Mouse (Mus musculus) inflammation-experienced regulatory T-cells (primary cell): ENCODE measurements around the gene Gm20441. TPM values are rescaled to one million over a fixed set of nuclear protein-coding genes. Genes with fewer than 3 reads are reported as not detected.

Experiments
- polyA plus RNA-seq, 2 experiments: library from polyadenylated mRNA; unstranded; fragments of 100-300 nt; shearing (Covaris generic); gene quantifications; one replicate each; pipeline ENCODE4 v1.2.1; 2017

Gene Gm20441
- polyA plus RNA-seq: not detected

DNA sequence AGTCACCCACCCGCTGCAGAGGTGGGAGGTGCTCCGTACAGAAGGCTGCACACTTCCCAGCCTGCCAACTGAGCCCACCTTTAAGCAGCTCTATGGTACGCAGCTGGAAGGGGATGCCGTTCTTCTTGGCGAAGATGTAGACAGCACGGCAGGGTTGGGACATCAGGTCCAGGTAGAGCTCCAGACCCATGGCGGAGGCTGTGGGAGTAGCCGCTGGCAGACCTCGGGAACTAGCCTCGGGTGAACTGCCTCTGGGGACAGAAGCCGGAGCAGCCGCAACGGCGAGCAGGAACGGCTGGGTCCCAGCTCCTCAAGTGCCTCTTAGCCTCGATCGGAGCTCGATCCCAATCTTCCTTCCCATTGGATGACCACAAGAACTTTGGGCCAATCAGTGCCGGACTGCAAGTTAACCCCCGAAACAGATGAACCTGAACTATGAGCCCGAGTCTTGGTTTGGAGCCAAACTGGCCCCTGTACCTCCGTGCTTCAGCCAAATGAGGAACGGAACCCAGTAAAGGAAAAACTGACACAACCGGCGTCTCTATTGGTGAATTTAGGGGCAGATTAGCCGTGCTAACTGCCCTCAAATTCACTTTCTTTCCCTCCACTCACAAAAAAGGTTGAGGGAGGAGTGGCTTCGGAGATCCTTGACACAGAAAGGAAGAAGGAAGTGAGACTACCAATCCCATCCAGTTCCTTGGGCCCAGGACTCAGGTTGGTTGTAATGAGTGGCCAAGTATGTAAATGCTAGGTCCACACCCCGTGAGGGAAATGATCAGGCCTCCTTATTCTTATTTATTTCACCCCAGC lies at the start of gene Gm20441, which contains the start of gene Gstt3:
Gene Gm20441, minus strand, starts transcription at position 186 of the 810 bp plus-strand sequence.
Gene Gstt3, minus strand, starts transcription at position 646 of the 810 bp plus-strand sequence.

DNA sequence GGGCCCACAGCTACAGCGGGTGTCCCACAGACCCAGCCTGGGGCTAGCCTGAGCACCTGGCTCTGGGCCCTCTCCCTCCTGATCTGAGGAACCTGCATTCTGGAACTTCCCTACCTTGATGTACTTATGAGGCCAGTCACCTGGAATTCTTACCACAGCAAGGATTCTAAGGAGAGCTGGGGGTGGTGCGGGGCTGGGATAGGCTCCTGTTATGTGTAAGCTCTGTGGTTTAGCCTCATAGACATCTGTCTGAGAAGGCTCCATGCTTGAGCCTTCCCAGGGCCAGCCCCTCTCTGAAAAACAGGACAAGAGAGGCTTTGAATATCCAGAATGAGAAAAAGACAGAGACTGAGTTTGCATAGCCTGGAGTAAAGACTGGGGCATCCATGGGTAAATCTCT lies 41.7 kb upstream of the Gm20441 start, which contains the start of gene Gstt4:
Gene Gstt4, minus strand, starts transcription at position 101 of the 400 bp plus-strand sequence.

DNA sequence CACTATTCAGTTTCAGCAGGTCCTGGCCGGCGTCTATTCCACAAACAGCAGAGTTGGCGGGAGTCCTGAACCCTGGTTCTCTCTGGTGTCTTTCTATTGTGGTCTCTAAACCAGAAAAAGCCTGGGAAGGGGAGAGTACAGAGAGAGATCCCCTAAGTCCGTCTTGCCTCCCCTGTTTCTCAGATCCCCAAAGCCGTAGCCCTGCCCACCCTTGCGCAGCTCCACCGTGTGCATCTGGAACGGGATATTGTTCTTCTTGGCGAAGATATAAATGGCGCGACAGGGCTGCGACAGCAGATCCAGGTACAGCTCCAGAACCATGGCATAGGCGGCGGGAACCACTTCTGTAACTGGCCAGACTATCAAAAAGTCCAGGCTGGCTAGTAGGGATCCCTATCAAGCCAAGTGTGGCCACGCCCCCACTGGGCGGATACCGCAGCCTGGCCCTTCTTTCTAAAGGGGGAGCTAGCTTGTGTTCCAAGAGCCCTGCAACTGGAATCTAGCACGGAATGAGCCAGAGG lies 17.5 kb upstream of the Gm20441 start, which contains the start of gene Gstt1:
Gene Gstt1, minus strand, starts transcription at position 409 of the 521 bp plus-strand sequence.

DNA sequence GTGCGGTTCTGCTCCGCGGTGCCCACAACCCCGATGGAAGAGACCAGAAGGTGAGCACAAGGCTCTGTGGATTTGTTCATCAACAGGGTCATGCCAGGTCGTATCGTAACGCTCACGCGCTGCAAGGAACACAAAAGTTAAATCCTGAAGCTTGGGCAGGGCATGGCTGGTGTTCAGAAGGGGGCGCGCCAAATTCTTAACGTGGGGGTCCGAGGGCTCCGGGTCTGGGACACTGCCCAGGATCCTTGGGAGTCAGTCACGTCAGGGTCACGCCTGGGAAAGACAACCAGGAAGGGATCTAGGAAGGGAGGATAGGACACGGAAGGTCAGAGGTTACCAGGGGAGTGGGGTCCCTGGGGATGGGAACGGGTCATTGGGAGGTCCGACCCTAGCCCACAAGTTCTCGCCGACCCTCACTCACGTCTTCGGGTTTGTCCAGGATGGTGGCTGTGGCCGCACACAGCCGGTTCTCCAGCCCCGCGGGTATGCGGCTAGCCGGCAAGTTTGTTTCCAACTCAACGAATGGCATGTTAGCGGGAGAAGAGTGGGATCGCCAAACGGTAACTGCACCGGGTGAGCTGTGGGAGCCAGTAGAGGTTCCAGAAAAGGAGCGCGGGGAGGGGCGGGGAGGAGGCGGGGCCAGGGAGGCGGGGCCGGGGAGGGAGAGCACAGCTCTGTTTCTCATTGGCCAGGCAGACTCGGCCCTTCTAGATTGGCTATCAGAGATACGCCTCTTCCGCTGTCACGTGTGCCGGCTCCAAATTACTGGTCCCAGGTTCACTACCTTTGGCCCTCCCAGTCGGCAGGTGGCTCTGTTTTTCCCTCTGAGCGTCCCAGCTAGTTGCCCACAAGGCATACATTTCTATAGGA lies 7.7 kb downstream of the Gm20441 start, which contains the start of gene Ddt:
Gene Ddt, minus strand, starts transcription at position 620 of the 870 bp plus-strand sequence.

DNA sequence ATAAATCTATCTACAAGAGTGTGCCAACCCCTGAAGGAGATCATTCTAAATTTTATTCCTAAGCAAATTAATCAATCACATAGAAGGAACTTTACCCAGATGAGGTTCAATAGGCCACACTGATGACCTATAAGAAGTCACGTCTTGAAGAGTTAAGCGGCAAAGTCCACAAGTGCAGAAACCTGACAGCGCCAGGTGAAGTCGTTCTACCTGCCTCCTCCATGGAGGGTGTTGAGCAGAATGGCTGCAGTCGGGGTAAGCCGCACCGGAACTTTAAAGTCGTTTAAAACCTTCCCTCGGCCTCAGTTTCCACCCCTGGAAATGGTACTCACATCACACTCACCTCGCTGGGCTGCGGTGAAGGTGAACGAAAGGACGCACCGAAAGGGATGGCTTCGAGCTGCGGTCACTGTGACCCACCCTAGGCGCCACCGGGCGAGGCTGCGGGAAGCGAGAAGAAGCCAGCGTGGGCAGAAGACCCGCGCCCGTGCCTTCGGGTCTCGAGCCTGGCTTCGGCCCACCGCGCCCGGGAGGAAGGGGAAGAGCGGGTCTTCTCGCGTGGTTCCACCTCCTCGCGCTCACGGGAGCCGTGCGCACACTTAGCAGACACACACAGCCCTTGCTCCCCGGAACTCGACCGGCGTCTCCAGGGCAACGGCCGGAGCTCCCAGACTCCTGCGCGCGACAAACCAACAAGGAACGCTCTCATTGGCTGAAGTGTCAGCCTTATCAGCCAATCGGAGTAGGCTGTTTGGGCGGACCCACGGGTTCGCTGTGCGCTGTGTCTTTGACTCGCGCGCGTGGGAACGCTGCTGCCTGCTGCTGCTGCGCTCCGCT lies 16.9 kb downstream of the Gm20441 start, which contains the start of gene Cabin1:
Gene Cabin1, minus strand, starts transcription at position 660 of the 837 bp plus-strand sequence.

Other genes starting within 250 kb of the Gm20441 start
- gene Lrrc75b, start 220.6 kb downstream of the Gm20441 start, polyA plus RNA-seq: 1 to 10 TPM in 1 of 2 experiments, under 1 TPM in 1; 0.80 to 9.4 TPM
- gene Ggt1, start 219.3 kb downstream of the Gm20441 start, polyA plus RNA-seq: 10 to 100 TPM in 1 of 2 experiments, 1 to 10 TPM in 1; 1.1 to 17.4 TPM
- gene Ggt5, start 191.6 kb downstream of the Gm20441 start, polyA plus RNA-seq: 10 to 100 TPM in 1 of 2 experiments, under 1 TPM in 1; 0.37 to 14.6 TPM
- gene Susd2, start 136.9 kb downstream of the Gm20441 start, polyA plus RNA-seq: 10 to 100 TPM; 30.9 to 31.3 TPM
- 10 to 100 TPM; 47.2 to 65.3 TPM for gene Cabin1, start 16.6 kb downstream of the Gm20441 start, polyA plus RNA-seq
- 10 to 100 TPM; 42.9 to 61.3 TPM for gene Ddt, start 7.5 kb downstream of the Gm20441 start, polyA plus RNA-seq
- gene Gstt3, start 460 bp upstream of the Gm20441 start, polyA plus RNA-seq: 10 to 100 TPM; 10.3 to 11.1 TPM
- gene Gstt1, start 17.6 kb upstream of the Gm20441 start, polyA plus RNA-seq: 1 to 10 TPM in 1 of 2 experiments, under 1 TPM in 1; 0.55 to 1.1 TPM
- not detected for gene Gstt4, start 41.6 kb upstream of the Gm20441 start, polyA plus RNA-seq
- gene Gstt2, start 56.5 kb upstream of the Gm20441 start, polyA plus RNA-seq: 10 to 100 TPM; 43.6 to 48.6 TPM
- 100 to 1,000 TPM; 429 to 460 TPM for gene Mif, start 79.3 kb upstream of the Gm20441 start, polyA plus RNA-seq
- gene Derl3, start 112.5 kb upstream of the Gm20441 start, polyA plus RNA-seq: 1 to 10 TPM; 2.4 to 5.9 TPM
- 10 to 100 TPM; 89.6 to 97.4 TPM for gene Smarcb1, start 140.7 kb upstream of the Gm20441 start, polyA plus RNA-seq
- 100 to 1,000 TPM in 1 of 2 experiments, 10 to 100 TPM in 1; 47.4 to 109 TPM for gene Chchd10, start 152.2 kb upstream of the Gm20441 start, polyA plus RNA-seq
- gene Mmp11, start 155.5 kb upstream of the Gm20441 start, polyA plus RNA-seq: 10 to 100 TPM in 1 of 2 experiments, 1 to 10 TPM in 1; 6.4 to 10.9 TPM
- under 1 TPM in 1 of 2 experiments, not detected in 1; 0.40 TPM for gene Gm867, start 159.7 kb upstream of the Gm20441 start, polyA plus RNA-seq
- 1 to 10 TPM in 1 of 2 experiments, under 1 TPM in 1; 0.87 to 2.4 TPM for gene Vpreb3, start 162.1 kb upstream of the Gm20441 start, polyA plus RNA-seq
- gene Gm5134, start 173.6 kb upstream of the Gm20441 start, polyA plus RNA-seq: 1 to 10 TPM in 1 of 2 experiments, under 1 TPM in 1; 0.96 to 1.3 TPM